Mouse (Mus musculus) liver, embryonic 16.5 days (tissue): ENCODE measurements around the gene Samd4b. TPM values are rescaled to one million over a fixed set of nuclear protein-coding genes. Genes with fewer than 3 reads are reported as not detected.
A peak's percentile ranks its signal among the peaks of the same experiment; 100 is the strongest.
"Not testable (repeated sequence)": the region's sequence is repeated elsewhere in the genome, so short reads cannot be mapped to it uniquely, and the experiment has no call there.

Experiments
- ATAC-seq: fragments of 200-750 bp; cut with Nextera tagmentation; 2 replicates; pipeline ENCODE4 v1.8.0; 2017; ENCODE audit warnings: low read depth, mild to moderate bottlenecking, moderate number of reproducible peaks, moderate library complexity
- H3K27ac ChIP-seq: fragments of 300-500 bp; sonication (generic); 2 replicates; pipeline ENCODE4 v1.5.1; 2014; ENCODE audit warnings: mild to moderate bottlenecking, low read length
- H3K27me3 ChIP-seq: fragments of 300-500 bp; sonication (generic); 2 replicates; pipeline ENCODE4 v1.6.1; 2014; ENCODE audit warnings: low read depth, low read length, mixed read lengths; ENCODE audit not compliant: control insufficient read depth, insufficient read depth
- H3K36me3 ChIP-seq: fragments of 300-500 bp; sonication (generic); 2 replicates; pipeline ENCODE4 v1.6.1; 2014; ENCODE audit warnings: mild to moderate bottlenecking; ENCODE audit not compliant: control insufficient read depth, insufficient read depth
- H3K4me1 ChIP-seq: fragments of 300-500 bp; sonication (generic); 2 replicates; pipeline ENCODE4 v1.6.1; 2014; ENCODE audit warnings: low read depth, low read length, mixed read lengths; ENCODE audit not compliant: control insufficient read depth
- H3K4me2 ChIP-seq: fragments of 300-500 bp; sonication (generic); 2 replicates; pipeline ENCODE4 v1.6.1; 2014; ENCODE audit warnings: low read depth, low read length, mixed read lengths
- H3K4me3 ChIP-seq: fragments of 300-500 bp; sonication (generic); 2 replicates; pipeline ENCODE4 v1.5.1; 2014; ENCODE audit warnings: low read depth, mild to moderate bottlenecking, low read length
- H3K9ac ChIP-seq: fragments of 300-500 bp; sonication (generic); 2 replicates; pipeline ENCODE4 v1.6.1; 2014; ENCODE audit warnings: low read depth, low read length
- H3K9me3 ChIP-seq: fragments of 300-500 bp; sonication (generic); replicated peaks from 2 replicates; pipeline ENCODE4 v1.6.1; 2016; ENCODE audit warnings: low read length; ENCODE audit not compliant: control insufficient read depth
- WGBS: fragments of 180-500 bp; shearing (Covaris S2); extraction: QIAGEN DNeasy Blood & Tissue Kit; methylation state at CpG from one replicate; pipeline ENCODE4 v1.1.7; 2014; ENCODE audit not compliant: insufficient replicate concordance; 5-methylcytosine and 5-hydroxymethylcytosine counted together
- polyA plus RNA-seq: library from polyadenylated mRNA; unstranded; fragments of >200 nt; fragmentation: Nextera tagmentation; extraction: Ambion mirVana; gene quantifications from 2 replicates; pipeline ENCODE4 v1.2.1, GENCODE M21; 2015

Gene Samd4b
- polyA plus RNA-seq, 1 experiment from 2014 or later: 3.5 TPM

DNA sequence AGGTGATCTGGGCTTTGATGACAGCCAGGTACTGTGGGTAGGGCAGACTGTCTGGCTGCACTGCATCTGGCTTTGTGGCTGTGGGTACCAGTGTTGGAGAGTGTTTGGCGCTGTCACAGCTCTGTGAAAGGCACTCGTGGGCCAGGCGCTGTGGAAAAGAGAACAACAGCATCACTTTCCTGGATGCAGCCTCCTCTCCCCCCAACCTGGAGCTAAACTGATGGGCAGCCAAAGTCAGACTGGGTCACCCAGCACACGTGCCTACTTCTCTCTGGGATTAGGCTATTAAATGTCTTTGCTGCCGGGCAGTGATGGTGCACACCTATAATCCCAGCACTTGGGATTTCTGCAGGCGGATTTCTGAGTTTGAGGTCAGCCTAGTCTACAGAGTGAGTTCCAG lies 211.1 kb downstream of the Samd4b start:
- H3K4me3 ChIP-seq, ATAC-seq, H3K9me3 ChIP-seq, H3K9ac ChIP-seq, H3K4me2 ChIP-seq, H3K27ac ChIP-seq, H3K27me3 ChIP-seq: not testable (repeated sequence)
- H3K4me1 ChIP-seq: peaks cover 50% of the 10 kb centered on the region
- WGBS: 60% methylated on average over 6 of the region's 6 CpGs
- peaks cover 13% of the 10 kb centered on the region for H3K36me3 ChIP-seq

DNA sequence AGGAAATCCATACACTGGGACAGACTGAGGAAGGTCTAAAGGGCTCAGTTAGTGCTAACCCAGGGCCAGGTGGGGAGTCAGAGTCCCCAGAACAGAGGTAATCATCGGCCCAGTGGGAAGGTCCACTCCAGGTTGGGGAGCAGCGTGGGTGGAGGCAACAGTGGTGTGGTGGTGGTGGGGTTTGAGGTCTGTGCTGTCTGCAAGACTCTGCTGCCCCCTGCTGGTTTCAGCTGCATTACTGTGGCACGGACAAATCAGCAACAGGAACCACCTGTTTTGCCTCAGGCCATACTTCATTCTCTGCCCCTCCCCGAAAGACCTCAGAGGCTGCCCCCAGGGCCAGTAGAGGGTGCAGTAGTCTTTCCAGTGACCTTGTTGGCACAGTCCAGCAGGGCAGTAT lies 211.5 kb downstream of the Samd4b start:
- peak; percentile 44 for ATAC-seq
- Histone ChIP-seq H3K36me3 (peaks cover 13% of the 10 kb centered on the region), H3K4me3 (no peak overlapping the region), H3K9me3 (no peaks in the 10 kb centered on the region), H3K4me2 (no peak overlapping the region), H3K4me1 (peaks cover 50% of the 10 kb centered on the region), H3K27ac (peak overlapping the region; percentile 84), H3K9ac (no peak overlapping the region; the same call in 1 of the 2 replicates), H3K27me3 (no peaks in the 10 kb centered on the region)
- 4% methylated on average over 4 of the region's 4 CpGs for WGBS

DNA sequence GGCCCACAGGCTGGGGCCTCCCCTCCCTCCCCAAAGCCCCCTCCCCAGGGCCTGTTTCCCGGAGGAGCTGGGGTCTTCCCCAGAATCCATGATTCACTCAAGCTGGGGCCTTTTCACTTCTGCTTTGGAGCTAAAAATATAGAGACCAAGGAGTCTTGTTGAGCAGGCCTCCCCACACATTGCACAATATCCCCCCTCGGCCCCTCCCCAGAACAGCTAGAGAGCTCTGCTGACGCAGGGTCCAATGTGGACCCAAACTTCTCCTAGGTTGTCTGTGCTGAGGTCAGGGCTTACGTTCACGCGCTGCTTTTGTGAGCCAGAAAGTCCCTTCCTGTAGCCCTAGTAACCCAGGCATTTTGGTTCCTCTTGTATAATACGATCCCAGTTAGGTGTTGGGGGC lies 211.9 kb downstream of the Samd4b start:
- Histone ChIP-seq H3K9me3 (no peaks in the 10 kb centered on the region), H3K9ac (peak overlapping the region; percentile 12; the same call in 1 of the 2 replicates), H3K27ac (peak overlapping the region; percentile 84), H3K4me1 (peaks cover 50% of the 10 kb centered on the region), H3K4me2 (no peak overlapping the region), H3K36me3 (peaks cover 13% of the 10 kb centered on the region), H3K27me3 (no peaks in the 10 kb centered on the region), H3K4me3 (no peak overlapping the region)
- 47% methylated on average over 7 of the region's 7 CpGs for WGBS
- 0 out of 2 replicates have a peak, but pooled peaks have one; percentile 3 for ATAC-seq

DNA sequence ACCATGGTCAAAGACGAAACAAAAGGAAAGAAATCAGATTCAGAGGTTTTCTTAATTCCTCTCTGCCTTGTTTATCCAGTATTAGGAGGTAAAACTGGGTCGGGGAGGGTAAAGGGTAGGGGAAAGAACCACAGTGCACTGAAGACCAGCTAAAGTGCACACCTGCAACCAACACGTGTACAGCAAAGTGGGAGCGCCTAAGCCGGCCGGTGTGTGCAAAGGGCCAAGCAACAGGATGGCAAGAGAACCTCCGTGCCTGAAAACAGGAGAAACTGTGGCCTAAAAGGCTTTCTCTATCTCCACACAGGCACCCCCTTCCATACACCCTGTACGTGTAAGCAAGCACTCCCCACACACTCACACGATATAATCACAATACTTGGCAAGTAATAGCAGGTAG lies 212.7 kb downstream of the Samd4b start:
- H3K27me3 ChIP-seq: no peaks in the 10 kb centered on the region
- 0 out of 2 replicates have a peak overlapping the region, but pooled peaks have one; percentile 8 for H3K4me2 ChIP-seq
- no peak for ATAC-seq
- WGBS: 79% methylated on average over 9 of the region's 9 CpGs
- H3K4me1 ChIP-seq: peaks cover 58% of the 10 kb centered on the region
- no peak overlapping the region for H3K4me3 ChIP-seq
- peak overlapping the region; percentile 84 for H3K27ac ChIP-seq
- no peaks in the 10 kb centered on the region for H3K9me3 ChIP-seq
- H3K9ac ChIP-seq: no peak overlapping the region
- peaks cover 9% of the 10 kb centered on the region for H3K36me3 ChIP-seq

DNA sequence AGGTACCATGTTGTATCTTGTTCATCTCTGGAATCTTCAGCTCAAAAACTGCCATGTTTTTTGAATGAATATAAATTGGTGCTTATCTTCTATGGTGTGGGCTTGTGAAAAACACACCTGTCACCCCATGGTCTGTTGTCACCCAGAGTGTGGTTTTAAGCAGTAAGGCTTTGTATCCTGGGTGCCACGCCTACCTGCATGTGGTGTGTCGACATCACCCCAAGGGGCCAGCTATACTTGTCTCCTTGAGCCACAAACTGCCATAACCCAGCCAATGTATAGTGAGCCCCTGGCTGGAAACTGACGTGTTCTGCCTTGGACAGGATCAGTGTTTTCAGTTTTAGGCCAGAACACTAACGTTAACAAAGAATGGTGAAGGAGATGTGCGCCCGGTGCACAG lies 213.8 kb downstream of the Samd4b start:
- ATAC-seq: no peak
- 51% methylated on average over 6 of the region's 6 CpGs for WGBS
- peaks cover 68% of the 10 kb centered on the region for H3K4me1 ChIP-seq

DNA sequence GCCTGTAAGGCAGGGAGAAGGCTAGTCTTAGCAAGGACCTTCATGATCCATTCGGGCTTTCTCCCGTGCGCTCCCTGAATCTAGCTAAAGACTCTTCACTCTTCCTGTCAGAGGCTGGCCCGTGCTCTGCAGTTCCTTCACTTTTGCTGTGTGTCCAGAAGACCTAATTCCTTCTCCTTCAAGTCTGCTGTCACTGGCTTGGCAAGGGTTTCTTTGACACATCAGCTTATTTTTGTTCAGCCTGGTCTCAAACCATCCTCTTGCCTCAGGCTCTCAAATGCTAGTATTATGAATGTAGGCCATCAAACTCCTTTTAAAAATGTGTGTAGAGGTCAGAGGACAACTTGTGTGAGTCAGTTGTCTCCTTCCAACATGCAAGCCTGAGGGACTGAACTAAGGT lies 214.3 kb downstream of the Samd4b start:
- Histone ChIP-seq H3K36me3 (peaks cover under 1% of the 10 kb centered on the region; the same call in 1 of the 2 replicates), H3K4me3 (no peak overlapping the region), H3K27ac (peak overlapping the region; percentile 97), H3K27me3 (no peaks in the 10 kb centered on the region), H3K9ac (peak overlapping the region; percentile 4; the same call in 1 of the 2 replicates), H3K4me2 (peak overlapping the region; percentile 96; the same call in 1 of the 2 replicates), H3K4me1 (peaks cover 73% of the 10 kb centered on the region), H3K9me3 (no peaks in the 10 kb centered on the region)
- 46% methylated on average over 4 of the region's 4 CpGs for WGBS
- no peak for ATAC-seq

More for the DNA sequence above, 213.8 kb downstream of the Samd4b start:
- H3K36me3 ChIP-seq: peaks cover 6% of the 10 kb centered on the region; the same call in 1 of the 2 replicates
- H3K9ac ChIP-seq: no peak overlapping the region
- H3K9me3 ChIP-seq: no peaks in the 10 kb centered on the region
- no peak overlapping the region for H3K4me3 ChIP-seq
- no peak overlapping the region for H3K4me2 ChIP-seq
- no peaks in the 10 kb centered on the region for H3K27me3 ChIP-seq
- H3K27ac ChIP-seq: peak overlapping the region; percentile 97

DNA sequence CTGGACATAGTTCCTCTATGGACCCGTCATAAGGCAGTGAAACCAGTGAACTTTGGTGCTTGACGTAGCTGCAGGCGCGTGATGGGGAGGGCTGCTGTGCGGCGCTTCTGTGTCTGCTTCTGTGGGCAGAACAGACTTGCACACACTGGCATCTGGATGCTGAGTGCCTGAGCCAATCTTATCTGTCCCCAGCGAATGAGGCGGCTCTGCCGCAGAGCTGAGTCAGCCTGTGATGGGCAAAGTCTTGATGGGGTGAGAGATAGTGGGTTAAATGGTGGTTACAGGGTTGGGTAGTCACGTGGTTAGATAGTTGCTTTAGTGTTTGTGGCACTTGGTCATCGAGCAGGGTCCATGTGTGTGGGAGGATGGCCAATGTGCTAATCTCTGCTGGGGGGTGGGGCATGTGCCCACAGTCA lies 215.0 kb downstream of the Samd4b start:
- H3K4me1 ChIP-seq: peaks cover 79% of the 10 kb centered on the region
- H3K27me3 ChIP-seq: no peaks in the 10 kb centered on the region
- H3K9me3 ChIP-seq: no peaks in the 10 kb centered on the region
- H3K4me3 ChIP-seq: peak overlapping the region; percentile 58
- ATAC-seq: peak; percentile 64
- peak overlapping the region; percentile 96 for H3K4me2 ChIP-seq
- H3K9ac ChIP-seq: peak overlapping the region; percentile 50
- H3K27ac ChIP-seq: peak overlapping the region; percentile 97
- no peaks in the 10 kb centered on the region; the same call in 1 of the 2 replicates for H3K36me3 ChIP-seq
- 0% methylated on average over 11 of the region's 11 CpGs for WGBS

DNA sequence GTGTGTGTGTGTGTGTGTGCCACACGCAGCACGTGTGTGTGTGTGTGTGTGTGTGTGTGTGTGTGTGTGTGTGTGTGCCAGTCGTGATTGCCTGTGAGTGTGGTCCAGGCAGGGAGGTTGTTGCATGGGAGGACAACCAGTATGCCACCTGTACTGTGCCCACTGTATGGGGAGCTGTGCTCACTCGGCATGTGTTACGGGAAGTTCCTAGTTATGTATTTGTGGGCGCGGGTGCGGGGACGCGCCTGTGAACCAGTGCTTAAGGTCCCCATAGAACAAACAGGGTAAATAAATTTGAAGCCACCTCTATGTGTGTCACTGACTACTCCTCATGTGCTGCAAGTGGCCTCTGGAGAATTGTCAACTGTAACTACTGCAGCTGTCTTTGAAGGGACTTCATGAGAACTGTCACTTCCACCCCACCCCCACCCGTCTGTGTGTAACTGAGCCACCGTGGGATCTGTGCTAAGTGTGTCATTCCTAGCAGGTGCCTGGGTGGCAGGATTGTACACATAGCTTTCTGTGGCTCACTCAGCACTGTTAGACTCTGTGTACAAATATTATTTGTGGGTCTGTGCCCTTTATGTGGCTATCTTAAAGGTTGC lies 215.5 kb downstream of the Samd4b start:
- Histone ChIP-seq H3K4me2 (peak overlapping the region; percentile 96), H3K9ac (peak overlapping the region; percentile 50), H3K27me3 (no peaks in the 10 kb centered on the region), H3K27ac (peak overlapping the region; percentile 97), H3K4me1 (peaks cover 84% of the 10 kb centered on the region), H3K36me3 (peaks cover 3% of the 10 kb centered on the region; the same call in 1 of the 2 replicates), H3K9me3 (no peaks in the 10 kb centered on the region), H3K4me3 (peak overlapping the region; percentile 58)
- ATAC-seq: 0 out of 2 replicates have a peak, but pooled peaks have one; percentile 1
- 10% methylated on average over 11 of the region's 12 CpGs for WGBS

DNA sequence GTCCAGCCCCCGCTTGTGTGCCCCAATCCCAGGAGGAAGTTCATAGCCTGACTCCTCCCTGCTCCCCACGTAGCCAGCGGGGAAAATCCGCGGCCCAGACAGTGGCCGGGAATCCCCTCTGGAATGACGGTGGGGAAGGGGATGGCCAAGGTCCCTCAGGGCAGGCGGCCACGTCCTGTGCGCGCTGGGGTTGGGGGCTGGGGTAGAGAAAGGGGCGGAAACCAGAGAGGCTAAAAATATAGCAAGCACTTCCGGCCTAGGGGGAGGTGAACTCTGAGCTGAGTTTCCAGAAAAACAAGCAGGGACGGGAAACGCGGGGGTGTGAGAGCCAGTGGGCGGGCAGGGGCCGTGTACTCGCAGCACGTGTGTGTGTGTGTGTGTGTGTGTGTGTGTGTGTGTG lies 216.0 kb downstream of the Samd4b start:
- Histone ChIP-seq H3K9me3 (no peaks in the 10 kb centered on the region), H3K9ac (peak overlapping the region; percentile 50), H3K27ac (peak overlapping the region; percentile 97), H3K27me3 (no peaks in the 10 kb centered on the region), H3K4me3 (peak overlapping the region; percentile 58), H3K4me2 (peak overlapping the region; percentile 96), H3K36me3 (peaks cover 4% of the 10 kb centered on the region; the same call in 1 of the 2 replicates), H3K4me1 (peaks cover 89% of the 10 kb centered on the region)
- under 1% methylated on average over 20 of the region's 20 CpGs for WGBS
- ATAC-seq: peak; percentile 19
